Mouse (Mus musculus): ENCODE results near the gene Tas1r2.

The Tas1r2 gene

DNA sequence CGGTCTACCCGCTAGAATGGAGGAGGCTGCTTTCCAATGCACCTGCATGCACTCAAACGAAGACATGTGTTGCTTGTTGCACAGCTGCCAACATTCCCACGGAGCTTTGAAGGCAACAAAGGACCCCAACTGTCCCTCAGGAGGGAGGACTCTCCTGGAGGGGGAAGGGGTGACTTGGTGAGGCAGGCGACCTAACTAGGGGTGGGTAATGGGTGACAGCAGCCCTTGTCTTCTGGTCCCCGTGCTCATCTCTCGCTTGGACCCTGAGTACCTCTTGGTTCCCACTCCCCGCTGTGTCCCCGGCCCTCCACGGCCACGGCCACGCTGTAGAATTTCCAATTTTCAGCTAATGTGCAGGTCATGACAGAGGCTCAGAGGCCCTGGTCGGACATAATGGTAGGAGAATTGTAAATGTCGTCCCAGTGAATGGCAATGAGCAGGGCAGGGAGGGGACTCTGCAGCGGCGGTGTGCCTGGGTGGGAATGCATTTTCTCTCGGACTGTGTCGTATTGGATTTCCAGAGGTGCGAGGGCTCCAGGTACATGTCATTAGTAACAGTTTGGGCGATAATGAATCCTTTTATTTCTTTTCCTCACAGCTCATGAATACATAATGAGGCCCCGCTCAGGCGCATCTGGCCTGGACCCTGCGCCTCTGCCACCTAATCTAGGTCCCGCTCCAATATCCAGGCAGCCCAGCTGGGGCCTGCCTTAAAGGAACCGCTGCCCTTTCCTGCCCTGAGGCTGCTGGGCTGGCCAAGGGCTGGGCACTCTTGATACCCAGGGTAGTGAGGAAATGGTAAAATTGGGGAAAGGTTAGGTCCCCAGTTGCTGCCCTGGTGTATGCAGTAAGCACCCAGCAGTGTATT, 57.4 kb downstream of the Tas1r2 start:
- DNase-seq (ENCODE audit: low spot score in 2 of 2), result no peak

DNA sequence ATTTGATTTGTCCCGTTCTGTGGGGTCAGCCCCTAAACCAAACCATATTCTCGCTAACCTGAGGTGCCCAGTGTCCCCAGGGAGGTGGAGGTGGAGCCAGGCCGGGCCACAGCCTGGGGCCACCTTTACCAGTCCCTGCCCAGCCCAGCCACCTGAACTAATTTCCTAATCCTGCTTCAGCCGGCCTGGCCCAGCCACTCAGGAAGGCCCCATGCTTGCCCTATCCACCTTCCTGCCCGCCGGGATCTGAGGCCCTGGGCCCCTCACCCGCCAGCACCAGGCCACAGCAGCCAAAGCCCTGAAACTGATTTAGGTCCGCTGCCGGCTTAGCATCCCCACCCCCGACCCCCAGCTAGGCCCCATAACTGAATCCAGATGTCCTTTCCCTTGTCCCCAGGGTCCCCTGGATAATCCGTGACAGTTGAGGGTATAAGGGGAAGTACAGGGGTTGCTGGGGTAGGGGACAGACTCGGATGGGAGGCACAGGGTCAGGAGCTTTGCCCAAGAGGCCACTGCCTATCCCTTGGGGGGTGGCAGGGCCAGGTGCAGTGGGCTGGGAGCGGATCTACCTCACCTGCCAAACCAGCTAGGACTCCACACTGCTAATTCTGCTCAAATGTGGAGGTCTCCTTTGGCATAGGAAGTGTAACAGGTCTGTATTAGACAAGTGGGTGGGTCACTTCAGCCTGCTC, 62.0 kb downstream of the Tas1r2 start:
- no peak for DNase-seq (ENCODE audit: low spot score in 2 of 2)

DNA sequence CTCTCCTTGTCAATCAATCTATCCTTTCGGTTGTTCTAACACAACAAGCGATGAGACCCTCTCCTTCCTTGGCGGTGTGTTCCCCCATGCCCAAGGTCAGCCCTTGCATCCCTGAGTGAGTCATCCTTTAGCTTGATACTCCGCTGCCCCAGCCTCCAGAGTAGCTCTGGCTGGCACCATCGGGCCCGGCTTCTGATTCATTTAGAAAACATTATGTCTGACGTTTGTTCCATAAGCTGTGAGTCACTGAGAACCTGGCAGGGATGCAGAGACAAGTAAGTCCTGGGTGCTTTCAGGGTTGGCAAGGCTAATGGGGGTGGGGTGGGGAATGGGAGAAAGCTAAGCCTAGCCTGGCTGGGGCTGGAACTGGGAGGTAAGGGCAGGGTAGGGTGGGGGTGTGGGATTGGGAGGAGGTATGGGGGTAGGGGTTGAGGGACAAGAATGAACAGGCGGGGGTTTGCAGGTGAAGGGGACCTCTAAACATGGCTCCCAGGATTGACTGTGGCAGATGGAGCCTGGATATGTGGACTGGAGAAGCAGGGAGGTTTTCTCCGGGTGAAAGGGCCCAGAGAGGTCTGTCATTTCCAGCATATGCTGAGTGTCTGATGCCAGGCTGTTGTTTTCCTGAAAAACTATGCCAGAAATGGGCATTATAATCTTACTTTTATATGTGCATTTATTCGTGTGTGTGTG, 63.3 kb downstream of the Tas1r2 start:
- no peak for DNase-seq (ENCODE audit: low spot score in 2 of 2)

DNA sequence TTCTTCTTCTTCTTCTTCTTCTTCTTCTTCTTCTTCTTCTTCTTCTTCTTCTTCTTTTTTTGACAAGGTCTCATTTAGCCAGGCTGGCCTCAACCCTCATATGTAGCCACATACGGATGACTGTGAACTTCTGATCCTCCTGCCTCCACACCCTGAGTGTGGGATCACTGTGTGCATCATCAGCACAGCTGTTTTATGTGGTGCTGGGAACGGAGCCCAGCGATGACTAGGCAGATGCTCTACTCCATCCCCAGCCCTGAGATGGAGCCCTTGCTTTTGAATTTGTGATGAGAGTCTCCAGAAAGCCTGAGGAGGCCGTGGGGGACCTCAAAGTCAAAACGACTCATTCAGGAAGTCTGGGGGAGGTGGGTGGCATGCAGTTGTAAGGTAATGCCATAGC, 65.6 kb downstream of the Tas1r2 start:
- no peak for DNase-seq (ENCODE audit: low spot score in 2 of 2)
